Mouse (Mus musculus): ENCODE data around the gene Rtn2.

DNA sequence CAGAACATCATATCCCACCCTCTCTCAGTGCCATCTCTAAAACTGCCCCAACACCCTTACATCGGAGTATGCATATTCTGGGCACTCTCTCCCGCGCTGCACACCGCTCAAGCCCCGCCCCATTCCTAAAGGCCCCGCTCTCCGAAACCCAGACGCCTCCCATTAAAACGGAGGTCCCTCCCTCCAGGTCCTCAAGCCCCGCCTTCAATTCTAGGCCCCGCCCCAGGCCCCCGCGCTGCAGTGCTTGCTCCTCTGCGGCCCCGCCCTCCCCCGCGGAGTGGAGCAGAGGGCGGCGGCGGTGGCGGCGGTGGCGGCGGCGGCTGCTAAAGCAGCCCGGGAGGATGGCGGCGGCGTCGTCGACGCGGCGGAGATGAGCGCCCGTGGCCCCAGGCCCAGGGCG lies at the start of gene Rtn2:
- no peak for TF ChIP-seq CHD2 (IDR thresholded peaks at IDR 0.05; ENCODE audit: low read depth, low read length)
- no peak for TF ChIP-seq HCFC1 (IDR thresholded peaks at IDR 0.05; ENCODE audit: borderline replicate concordance, insufficient read depth, low read length)
- no peak for TF ChIP-seq ZNF384 (IDR thresholded peaks at IDR 0.05; ENCODE audit: low read depth, low read length)
- TF ChIP-seq MAFK (IDR thresholded peaks at IDR 0.05; ENCODE audit: insufficient read depth, low read depth, low read length), result no peak
- no peak for TF ChIP-seq ZC3H11A (IDR thresholded peaks at IDR 0.05; ENCODE audit: borderline replicate concordance, low read depth, low read length)
